Mouse (Mus musculus): Measurements from ENCODE around the gene Eya2. TPM values are rescaled to one million over a fixed set of nuclear protein-coding genes. Genes with fewer than 3 reads are reported as not detected.
A peak's percentile ranks its signal among the peaks of the same experiment; 100 is the strongest.
"Not testable (repeated sequence)": the region's sequence is repeated elsewhere in the genome, so short reads cannot be mapped to it uniquely, and the experiment has no call there.

The Eya2 gene
- 24.4 and 25.9 TPM in 2 replicates for polyA plus RNA-seq (2015; fragmentation: Nextera tagmentation; extraction: Ambion mirVana)

DNA sequence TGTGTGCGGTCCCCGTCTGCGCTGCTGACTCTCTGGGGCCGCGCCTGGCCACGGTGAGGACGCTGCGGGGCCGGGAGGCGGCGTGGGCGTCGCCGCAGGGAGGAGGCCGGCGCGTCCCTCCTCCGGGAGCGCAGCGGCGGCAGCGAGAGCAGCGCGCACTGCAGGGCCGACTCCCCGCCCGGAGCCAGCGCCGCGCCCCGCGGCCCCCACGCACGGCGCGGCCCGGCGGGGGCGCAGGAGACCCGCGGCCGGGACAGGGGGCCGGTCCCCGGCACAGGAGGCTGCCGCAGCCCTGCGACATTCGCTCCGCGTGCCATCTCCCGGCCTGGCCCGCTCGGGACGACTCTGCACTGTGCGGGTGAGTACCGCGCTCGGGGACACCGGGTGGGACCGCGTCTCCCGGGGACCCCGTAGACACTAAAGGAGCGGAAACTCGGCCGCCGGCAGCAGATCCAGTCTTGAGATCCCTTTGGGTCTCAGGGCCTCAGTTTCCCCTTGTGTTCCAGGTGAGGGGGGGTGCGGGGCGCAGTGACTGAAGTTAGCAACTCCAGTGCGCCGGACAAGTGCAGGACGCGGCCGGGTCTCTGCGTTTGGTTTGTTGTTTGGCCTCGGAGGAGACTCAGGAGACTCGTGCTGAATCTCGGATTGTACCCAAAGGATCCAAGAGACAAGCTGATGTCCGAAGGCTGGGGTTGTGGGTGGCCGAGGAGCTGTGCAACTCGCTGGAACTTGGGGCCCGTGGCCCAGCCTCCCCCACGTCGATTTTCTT, at the start of gene Eya2:
Eya2 (plus strand) TSS at position 126 of the 769 bp plus-strand sequence.
- peak within 1 kb of the TSS; percentile 63 for H3K4me3 ChIP-seq (replicated peaks)
- under 1% methylated on average over 68 of the region's 83 CpGs for WGBS
- H3K9me3 ChIP-seq (replicated peaks), result no peaks in the 10 kb centered on the region
- H3K4me1 ChIP-seq, result peaks cover 26% of the 10 kb centered on the region
- peak within 1 kb of the TSS; percentile 71 for H3K27ac ChIP-seq (replicated peaks)
- peaks cover 12% of the 10 kb centered on the region for H3K27me3 ChIP-seq
- ATAC-seq (ENCODE audit: insufficient number of reproducible peaks, low FRiP score, low TSS enrichment, low read depth), result peak; percentile 65; the same call in 1 of the 2 replicates
- peak within 1 kb of the TSS; percentile 69 for H3K9ac ChIP-seq
- no peaks in the 10 kb centered on the region for H3K36me3 ChIP-seq
- H3K4me2 ChIP-seq (replicated peaks), result peak within 1 kb of the TSS; percentile 92

DNA sequence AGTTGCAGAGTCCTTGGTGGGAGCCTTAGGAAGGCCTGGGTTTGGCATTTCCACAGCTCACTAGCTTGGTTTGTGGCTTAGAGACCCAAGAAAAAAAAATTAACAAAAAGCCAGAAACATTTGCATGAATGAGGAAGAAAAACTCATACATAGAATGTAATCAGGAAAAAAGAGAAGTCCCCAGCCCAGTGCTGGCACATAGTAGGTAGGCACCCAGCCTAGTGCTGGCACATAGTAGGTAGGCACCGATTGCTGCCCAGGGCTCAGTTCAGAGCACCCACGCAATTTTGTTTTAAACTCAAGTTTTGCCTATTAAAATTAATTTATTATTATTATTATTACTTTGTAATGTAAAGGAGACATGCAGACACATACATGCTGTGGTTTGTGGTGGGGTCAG, 49.1 kb upstream of the Eya2 start:
- Histone ChIP-seq H3K9me3 (replicated peaks) (no peaks in the 10 kb centered on the region), H3K27ac (replicated peaks) (no peak overlapping the region), H3K9ac (no peak overlapping the region), H3K4me3 (replicated peaks) (no peak overlapping the region), H3K4me1 (0 out of 2 replicates have a peak, but pooled peaks cover 5% of the 10 kb centered on the region), H3K27me3 (no peaks in the 10 kb centered on the region), H3K36me3 (no peaks in the 10 kb centered on the region), H3K4me2 (replicated peaks) (no peak overlapping the region)
- 93% methylated on average over 2 of the region's 2 CpGs for WGBS
- no peak for ATAC-seq (ENCODE audit: insufficient number of reproducible peaks, low FRiP score, low TSS enrichment, low read depth)

DNA sequence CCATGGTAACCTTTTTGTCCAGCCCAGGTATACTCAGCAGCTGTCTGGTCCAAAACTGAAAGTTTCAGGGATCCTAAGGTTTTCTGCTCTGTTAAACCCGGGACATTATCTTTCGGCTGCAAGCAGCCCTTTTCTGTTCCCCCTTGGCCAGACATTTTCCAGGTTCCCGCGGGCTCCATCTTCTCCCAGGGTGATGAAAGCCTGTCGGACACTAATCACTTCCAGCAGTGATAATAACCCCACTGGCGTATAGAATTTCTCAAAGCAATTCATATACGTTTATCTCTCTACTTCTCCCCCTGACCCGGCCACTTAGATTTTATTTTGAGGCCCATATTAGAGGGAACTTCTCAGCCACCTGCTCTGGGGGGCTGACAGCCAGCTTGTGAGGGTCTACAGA, 48.5 kb upstream of the Eya2 start:
- Histone ChIP-seq H3K27ac (replicated peaks) (no peak overlapping the region), H3K9me3 (replicated peaks) (no peaks in the 10 kb centered on the region), H3K4me3 (replicated peaks) (no peak overlapping the region), H3K36me3 (no peaks in the 10 kb centered on the region), H3K4me1 (0 out of 2 replicates have a peak, but pooled peaks cover 5% of the 10 kb centered on the region), H3K9ac (no peak overlapping the region), H3K27me3 (no peaks in the 10 kb centered on the region), H3K4me2 (replicated peaks) (no peak overlapping the region)
- ATAC-seq (ENCODE audit: insufficient number of reproducible peaks, low FRiP score, low TSS enrichment, low read depth), result no peak
- 28% methylated on average over 8 of the region's 8 CpGs for WGBS

DNA sequence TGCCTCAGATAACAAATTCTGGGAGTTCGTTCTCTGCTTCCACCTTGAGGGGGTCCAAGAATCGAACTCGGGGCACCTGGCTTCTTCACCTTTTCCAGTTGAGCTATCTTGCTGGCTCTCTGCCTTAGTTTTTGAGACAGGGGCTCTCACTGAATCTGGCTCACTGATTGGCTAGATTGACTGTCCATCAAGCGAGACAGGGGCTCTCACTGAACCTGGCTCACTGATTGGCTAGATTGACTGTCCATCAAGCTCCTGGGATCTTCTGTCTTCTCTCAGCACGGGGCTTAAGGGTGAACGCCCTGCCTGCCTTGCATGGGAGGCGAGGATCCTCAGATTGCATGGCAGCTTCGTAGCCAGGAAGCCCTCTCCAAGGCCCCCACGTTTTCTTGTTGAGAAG, 47.4 kb upstream of the Eya2 start:
- 58% methylated on average over 9 of the region's 9 CpGs for WGBS
- ATAC-seq (ENCODE audit: insufficient number of reproducible peaks, low FRiP score, low TSS enrichment, low read depth), result no peak

DNA sequence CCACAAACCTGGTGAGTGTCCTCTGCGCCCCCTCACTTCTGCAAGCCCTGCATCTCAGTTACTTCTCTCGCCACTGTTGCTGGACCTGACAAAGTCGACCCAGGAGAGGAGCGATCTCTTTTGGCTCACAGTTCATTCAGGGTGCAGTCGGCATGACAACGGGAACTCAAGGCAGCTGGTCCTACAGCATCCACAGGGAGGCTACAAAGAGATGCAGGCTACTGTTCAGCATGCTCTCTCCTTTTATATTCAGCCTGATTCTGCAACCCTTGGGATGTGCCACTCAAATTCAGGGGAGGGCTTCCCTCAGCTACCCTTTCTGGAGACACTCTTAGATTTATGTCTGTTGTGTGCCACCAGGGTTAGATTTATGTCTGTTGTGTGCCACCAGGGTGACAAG, 46.2 kb upstream of the Eya2 start:
- Histone ChIP-seq H3K27me3 (no peaks in the 10 kb centered on the region), H3K4me2 (replicated peaks) (no peak overlapping the region), H3K9ac (no peak overlapping the region), H3K9me3 (replicated peaks) (no peaks in the 10 kb centered on the region), H3K4me1 (0 out of 2 replicates have a peak, but pooled peaks cover 5% of the 10 kb centered on the region), H3K36me3 (no peaks in the 10 kb centered on the region), H3K4me3 (replicated peaks) (no peak overlapping the region), H3K27ac (replicated peaks) (no peak overlapping the region)
- WGBS, result 67% methylated on average over 6 of the region's 6 CpGs
- ATAC-seq (ENCODE audit: insufficient number of reproducible peaks, low FRiP score, low TSS enrichment, low read depth), result no peak

More for the DNA sequence above, 47.4 kb upstream of the Eya2 start:
- H3K36me3 ChIP-seq, result no peaks in the 10 kb centered on the region
- no peak overlapping the region for H3K9ac ChIP-seq
- H3K4me1 ChIP-seq, result 0 out of 2 replicates have a peak, but pooled peaks cover 5% of the 10 kb centered on the region
- no peak overlapping the region for H3K4me2 ChIP-seq (replicated peaks)
- H3K4me3 ChIP-seq (replicated peaks), result no peak overlapping the region
- H3K27ac ChIP-seq (replicated peaks), result no peak overlapping the region
- no peaks in the 10 kb centered on the region for H3K9me3 ChIP-seq (replicated peaks)
- no peaks in the 10 kb centered on the region for H3K27me3 ChIP-seq

DNA sequence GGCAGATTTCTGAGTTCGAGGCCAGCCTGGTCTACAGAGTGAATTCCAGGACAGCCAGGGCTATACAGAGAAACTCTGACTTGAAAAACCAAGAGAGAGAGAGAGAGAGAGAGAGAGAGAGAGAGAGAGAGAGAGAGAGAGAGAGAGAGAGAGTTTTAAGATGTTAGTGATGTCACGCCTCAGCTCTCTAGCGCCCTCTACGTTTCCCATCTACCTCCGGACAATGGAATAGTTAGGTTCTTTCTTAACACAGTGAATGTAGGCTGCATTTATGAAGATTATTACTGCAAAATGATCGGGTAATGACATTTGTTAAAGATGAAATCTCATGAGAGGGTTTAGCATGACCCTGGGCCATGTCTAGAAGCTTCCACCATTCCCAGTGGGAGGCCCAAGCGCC, 44.4 kb upstream of the Eya2 start:
- H3K36me3 ChIP-seq; H3K4me1 ChIP-seq; H3K27ac ChIP-seq (replicated peaks); H3K9me3 ChIP-seq (replicated peaks); H3K4me3 ChIP-seq (replicated peaks); H3K9ac ChIP-seq; ATAC-seq (ENCODE audit: insufficient number of reproducible peaks, low FRiP score, low TSS enrichment, low read depth); H3K27me3 ChIP-seq; H3K4me2 ChIP-seq (replicated peaks): not testable (repeated sequence)
- WGBS, result 78% methylated on average over 7 of the region's 7 CpGs

DNA sequence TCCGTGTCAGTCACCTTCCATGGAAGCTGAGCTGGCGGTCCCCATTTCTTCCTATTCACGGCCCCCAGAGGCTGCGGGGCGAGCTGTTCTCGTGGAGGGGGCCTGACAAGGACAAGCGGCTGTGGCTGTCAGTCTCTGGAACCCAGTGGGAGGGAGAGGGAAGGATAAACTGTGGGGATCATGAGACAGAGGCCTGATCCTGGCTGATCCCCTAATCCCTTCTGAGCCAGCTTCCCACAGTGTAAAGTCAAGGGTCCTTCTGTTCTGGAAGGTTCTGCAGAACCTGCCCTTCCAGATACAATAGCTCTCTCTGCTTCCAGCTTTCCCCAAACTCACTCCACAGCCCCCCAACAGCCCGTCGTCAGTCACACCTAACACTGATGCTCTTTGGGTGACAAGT, 40.8 kb upstream of the Eya2 start:
- no peaks in the 10 kb centered on the region for H3K9me3 ChIP-seq (replicated peaks)
- H3K4me3 ChIP-seq (replicated peaks), result no peak overlapping the region
- no peaks in the 10 kb centered on the region for H3K27me3 ChIP-seq
- 0 out of 2 replicates have a peak, but pooled peaks cover 3% of the 10 kb centered on the region for H3K4me1 ChIP-seq
- no peak for ATAC-seq (ENCODE audit: insufficient number of reproducible peaks, low FRiP score, low TSS enrichment, low read depth)
- no peaks in the 10 kb centered on the region for H3K36me3 ChIP-seq
- WGBS, result 56% methylated on average over 9 of the region's 9 CpGs
- no peak overlapping the region for H3K9ac ChIP-seq
- no peak overlapping the region for H3K27ac ChIP-seq (replicated peaks)
- no peak overlapping the region for H3K4me2 ChIP-seq (replicated peaks)

DNA sequence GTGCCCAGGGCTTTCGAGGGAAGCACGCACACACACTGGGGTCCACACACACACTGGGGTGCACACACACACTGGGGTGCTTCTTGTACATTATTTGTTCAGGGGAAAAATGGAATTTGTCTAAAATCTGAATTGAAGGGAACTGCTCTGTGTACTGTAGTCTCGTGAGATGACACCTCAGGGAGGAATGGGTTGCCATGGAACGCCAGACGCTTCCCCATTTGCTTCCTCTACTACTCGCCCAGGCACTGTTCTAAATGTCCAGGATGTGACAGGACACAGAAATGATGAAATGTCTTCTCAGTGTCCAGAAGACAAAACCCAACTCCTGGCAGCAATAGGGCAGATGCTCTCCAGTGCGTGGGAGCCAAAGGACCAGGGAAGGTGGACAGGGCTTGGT, 37.6 kb upstream of the Eya2 start:
- no peaks in the 10 kb centered on the region for H3K9me3 ChIP-seq (replicated peaks)
- ATAC-seq (ENCODE audit: insufficient number of reproducible peaks, low FRiP score, low TSS enrichment, low read depth), result no peak
- H3K4me1 ChIP-seq, result 0 out of 2 replicates have a peak, but pooled peaks cover 4% of the 10 kb centered on the region
- H3K27me3 ChIP-seq, result no peaks in the 10 kb centered on the region
- no peak overlapping the region for H3K27ac ChIP-seq (replicated peaks)
- H3K9ac ChIP-seq, result no peak overlapping the region
- 84% methylated on average over 7 of the region's 7 CpGs for WGBS
- no peaks in the 10 kb centered on the region for H3K36me3 ChIP-seq
- no peak overlapping the region for H3K4me3 ChIP-seq (replicated peaks)
- H3K4me2 ChIP-seq (replicated peaks), result no peak overlapping the region

DNA sequence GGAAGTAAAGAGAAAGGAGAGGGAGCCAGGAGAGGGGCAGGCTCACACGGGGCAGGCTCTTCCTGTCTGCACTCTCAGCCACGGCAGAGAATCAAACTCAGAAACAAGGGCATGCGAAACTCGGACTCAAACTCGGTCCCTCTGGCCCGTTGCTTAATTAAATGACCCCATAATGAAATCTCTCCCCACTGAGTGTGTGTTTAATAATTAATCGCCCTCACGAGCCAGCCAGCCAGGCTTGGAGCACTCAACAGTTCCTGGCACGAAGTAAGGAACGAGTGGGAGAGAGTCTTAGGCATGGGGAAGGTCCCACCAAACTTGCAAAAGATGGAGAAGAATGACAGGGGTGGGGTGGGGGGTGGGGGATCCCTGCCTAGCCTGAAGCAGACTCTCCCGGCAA, 35.9 kb upstream of the Eya2 start:
- WGBS, result 51% methylated on average over 11 of the region's 11 CpGs
- Histone ChIP-seq H3K4me3 (replicated peaks) (no peak overlapping the region), H3K27me3 (peaks cover 12% of the 10 kb centered on the region), H3K4me1 (peaks cover 13% of the 10 kb centered on the region), H3K9me3 (replicated peaks) (no peaks in the 10 kb centered on the region), H3K27ac (replicated peaks) (no peak overlapping the region), H3K9ac (no peak overlapping the region), H3K36me3 (no peaks in the 10 kb centered on the region), H3K4me2 (replicated peaks) (no peak overlapping the region)
- no peak for ATAC-seq (ENCODE audit: insufficient number of reproducible peaks, low FRiP score, low TSS enrichment, low read depth)

DNA sequence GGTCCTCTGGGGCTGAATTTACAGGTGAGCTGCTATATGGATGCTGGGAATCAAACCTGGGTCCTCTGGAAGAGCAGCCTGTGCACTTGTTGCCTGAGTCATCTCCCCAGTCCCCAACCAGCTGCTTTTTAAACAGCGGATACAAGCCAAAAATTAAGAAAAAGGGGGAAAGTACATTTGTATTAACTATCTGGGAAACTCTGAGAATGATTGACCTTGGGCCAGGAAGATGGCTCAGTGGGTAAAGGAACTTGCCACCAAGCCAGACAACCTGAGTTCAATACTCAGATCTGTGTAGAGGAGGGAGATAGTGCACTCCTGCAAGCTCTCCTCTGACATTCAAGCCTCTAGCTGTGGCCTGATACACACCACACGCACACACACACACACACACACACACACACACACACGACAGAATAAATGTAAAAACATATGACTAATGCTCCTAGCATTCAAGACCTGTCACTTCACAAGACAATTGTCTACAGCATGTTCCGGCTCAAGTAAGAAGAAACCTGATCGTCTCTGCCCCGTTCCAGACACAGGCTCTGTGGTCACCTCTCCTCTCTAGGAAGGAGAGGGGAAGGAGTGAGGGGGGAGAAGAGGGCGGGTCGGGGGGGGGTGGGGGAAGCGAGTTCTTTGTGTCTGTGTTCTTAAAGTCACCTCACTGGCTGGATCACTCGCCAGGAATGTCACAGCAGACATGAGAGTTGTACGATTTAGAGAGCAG, 35.2 kb upstream of the Eya2 start:
- H3K9me3 ChIP-seq (replicated peaks), result no peaks in the 10 kb centered on the region
- no peak overlapping the region for H3K4me3 ChIP-seq (replicated peaks)
- H3K9ac ChIP-seq, result no peak overlapping the region
- no peak; the same call in 1 of the 2 replicates for ATAC-seq (ENCODE audit: insufficient number of reproducible peaks, low FRiP score, low TSS enrichment, low read depth)
- peaks cover 16% of the 10 kb centered on the region for H3K27me3 ChIP-seq
- 13% methylated on average over 11 of the region's 11 CpGs for WGBS
- no peak overlapping the region for H3K4me2 ChIP-seq (replicated peaks)
- no peaks in the 10 kb centered on the region for H3K36me3 ChIP-seq
- peaks cover 19% of the 10 kb centered on the region for H3K4me1 ChIP-seq
- H3K27ac ChIP-seq (replicated peaks), result no peak overlapping the region

DNA sequence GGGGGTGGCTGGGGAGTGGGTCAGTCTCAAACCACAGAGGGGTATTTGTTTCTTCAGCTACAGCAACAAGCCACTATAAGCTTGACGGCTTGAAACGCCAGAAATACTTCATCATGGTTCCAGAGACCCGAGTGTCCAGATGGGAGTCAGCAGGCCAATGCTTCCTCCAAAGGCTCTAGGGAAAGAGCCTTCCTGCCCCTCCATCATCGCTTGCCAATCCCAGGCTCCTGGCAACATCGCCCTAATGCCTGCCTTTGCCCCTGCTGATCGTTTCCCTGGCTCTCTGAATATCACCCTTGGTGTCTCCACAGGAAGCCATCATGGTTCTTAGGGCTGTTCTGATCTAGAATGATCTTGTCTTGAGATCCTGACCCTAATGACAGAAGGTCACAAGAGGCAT, 33.0 kb upstream of the Eya2 start:
- H3K36me3 ChIP-seq, result no peaks in the 10 kb centered on the region
- no peaks in the 10 kb centered on the region for H3K9me3 ChIP-seq (replicated peaks)
- ATAC-seq (ENCODE audit: insufficient number of reproducible peaks, low FRiP score, low TSS enrichment, low read depth), result no peak
- H3K4me2 ChIP-seq (replicated peaks), result no peak overlapping the region
- H3K27me3 ChIP-seq, result peaks cover 16% of the 10 kb centered on the region
- no peak overlapping the region for H3K9ac ChIP-seq
- H3K4me3 ChIP-seq (replicated peaks), result no peak overlapping the region
- H3K27ac ChIP-seq (replicated peaks), result no peak overlapping the region
- H3K4me1 ChIP-seq, result peaks cover 21% of the 10 kb centered on the region
- 76% methylated on average over 6 of the region's 6 CpGs for WGBS

All from embryonic facial prominence, embryonic 15.5 days (tissue).